Mouse (Mus musculus) yolk sac, embryonic 10.5 days (tissue): ENCODE measurements around the gene 1700016C15Rik.

Source experiments
- DNase-seq: peaks from one replicate; pipeline ENCODE4 v3.0.0-alpha.2; 2017; ENCODE audit warnings: low spot score

1700016C15Rik gene

DNA sequence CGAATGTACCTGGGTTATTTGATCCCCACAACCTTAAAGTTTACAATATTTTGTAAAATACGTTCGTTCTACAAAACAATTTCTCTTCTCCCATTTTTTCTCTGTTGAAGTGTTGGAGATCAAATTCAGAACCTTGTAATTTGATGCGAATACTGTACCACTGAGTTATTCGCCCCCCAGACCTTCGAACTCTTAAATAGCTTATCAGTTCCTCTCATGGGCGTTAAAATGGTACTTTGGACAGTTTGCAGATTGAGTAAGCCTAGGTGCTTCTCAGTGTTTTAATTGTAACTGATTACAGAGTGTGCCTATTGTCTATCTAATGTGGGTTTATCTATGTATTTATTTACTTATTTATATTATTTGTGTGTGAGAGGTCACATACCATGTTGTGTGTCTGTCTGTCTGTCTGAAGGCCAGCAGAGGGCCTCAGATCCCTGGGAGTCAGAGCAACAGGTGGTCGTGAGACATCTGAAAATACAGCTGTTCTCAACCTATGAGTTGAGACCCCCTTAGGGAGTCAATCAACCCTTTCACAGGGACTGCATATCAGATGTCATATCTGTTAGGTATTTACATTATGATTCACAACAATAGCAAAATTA is 67.6 kb downstream of the 1700016C15Rik start:
- DNase-seq, result no peak
